Mouse (Mus musculus): ENCODE results near the gene Dpy19l3.

Gene Dpy19l3

GRCm38 (mm10) chr7:35747397-35747964 lies 6.8 kb downstream of the Dpy19l3 start:
- DNase-seq = no peak

- DNase-seq = no peak
Measured at GRCm38 (mm10) chr7:35746686-35747396, 7.4 kb downstream of the Dpy19l3 start.

- DNase-seq = no peak
Measured at GRCm38 (mm10) chr7:35745281-35745702, 9.0 kb downstream of the Dpy19l3 start.

- DNase-seq = no peak
Measured at GRCm38 (mm10) chr7:35744771-35745170, 9.5 kb downstream of the Dpy19l3 start.

- DNase-seq = no peak
Measured at GRCm38 (mm10) chr7:35742310-35742709, 11.9 kb downstream of the Dpy19l3 start.

GRCm38 (mm10) chr7:35741858-35742257 lies 12.4 kb downstream of the Dpy19l3 start:
- no peak for DNase-seq

- peak; percentile 37 to 49 for DNase-seq
Measured at GRCm38 (mm10) chr7:35740489-35741230, 13.6 kb downstream of the Dpy19l3 start.

GRCm38 (mm10) chr7:35738871-35739270 lies 15.4 kb downstream of the Dpy19l3 start:
- no peak for DNase-seq

GRCm38 (mm10) chr7:35733313-35734050 lies 20.8 kb downstream of the Dpy19l3 start:
- DNase-seq = no peak

- no peak for DNase-seq
Measured at GRCm38 (mm10) chr7:35732585-35733059, 21.6 kb downstream of the Dpy19l3 start.

GRCm38 (mm10) chr7:35729621-35730031 lies 24.6 kb downstream of the Dpy19l3 start:
- DNase-seq = peak in 1 of 2 experiments; percentile 30

- no peak for DNase-seq
Measured at GRCm38 (mm10) chr7:35728376-35728775, 25.9 kb downstream of the Dpy19l3 start.

GRCm38 (mm10) chr7:35723035-35723434 lies 31.2 kb downstream of the Dpy19l3 start:
- no peak for DNase-seq

- no peak for DNase-seq
Measured at GRCm38 (mm10) chr7:35718421-35719178, 35.7 kb downstream of the Dpy19l3 start.

- no peak for DNase-seq
Measured at GRCm38 (mm10) chr7:35710366-35710765, 43.9 kb downstream of the Dpy19l3 start.

- DNase-seq = no peak
Measured at GRCm38 (mm10) chr7:35708101-35708500, 46.2 kb downstream of the Dpy19l3 start.

- no peak for DNase-seq
Measured at GRCm38 (mm10) chr7:35699005-35699404, 55.2 kb downstream of the Dpy19l3 start.

- no peak for DNase-seq
Measured at GRCm38 (mm10) chr7:35698073-35698472, 56.2 kb downstream of the Dpy19l3 start.

GRCm38 (mm10) chr7:35692641-35693040 lies 61.6 kb downstream of the Dpy19l3 start:
- DNase-seq = no peak

GRCm38 (mm10) chr7:35692117-35692516 lies 62.1 kb downstream of the Dpy19l3 start:
- no peak for DNase-seq

GRCm38 (mm10) chr7:35688781-35689349 lies 65.4 kb downstream of the Dpy19l3 start:
- no peak for DNase-seq

GRCm38 (mm10) chr7:35688276-35688675 lies 66.0 kb downstream of the Dpy19l3 start:
- DNase-seq = no peak
